19 mouse cellular contexts compared by ENCODE assay signal in the genomic region with DNA sequence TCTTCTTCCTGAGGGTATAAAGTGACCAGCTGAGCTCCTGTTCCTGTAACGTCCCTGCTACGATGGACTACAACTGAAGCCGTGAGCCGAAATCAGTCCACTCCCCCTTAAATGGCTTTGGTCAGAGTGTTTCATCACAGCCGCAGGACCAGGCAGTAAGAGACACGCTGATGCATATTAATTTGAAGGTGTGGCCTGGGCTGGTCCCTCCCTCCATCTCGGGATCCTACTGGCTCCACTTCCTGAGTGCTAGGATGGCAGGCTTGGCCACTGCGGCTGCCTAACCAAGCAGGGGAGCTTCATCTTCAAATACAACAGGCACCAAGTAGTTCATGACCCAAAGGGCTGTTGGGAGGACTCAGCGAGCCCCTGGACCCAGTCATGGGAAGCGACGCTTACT.
DNase-seq lines count a peak whose midpoint lies in the region; ATAC-seq and TF ChIP-seq lines count a peak whose summit lies in the region.
"Had no signal": no experiment of that assay in that cellular context is flagged by ENCODE, and none has a peak within 500 bp of the region (broad histone marks: within the 10 kb centered on the region; RNA-seq: fewer than 3 reads in every experiment).

No protein-coding gene starts in this region.

- peak overlapping the region; percentile 11; the same call in 1 of the 2 replicates for H3K4me2 ChIP-seq in heart, embryonic 13.5 days
- peak overlapping the region; percentile 14 for H3K4me2 ChIP-seq in midbrain, embryonic 12.5 days (replicated peaks)
- H3K4me2 ChIP-seq in midbrain, embryonic 16.5 days (ENCODE audit: low read length) = no peak overlapping the region
- no peak overlapping the region for H3K4me2 ChIP-seq in midbrain, embryonic 14.5 days (ENCODE audit: low read length)
- H3K4me2 ChIP-seq: liver, embryonic 11.5 days; neural tube, embryonic 13.5 days; stomach, embryonic 15.5 days had no signal

- H3K27ac ChIP-seq in heart, embryonic 13.5 days (replicated peaks) = no peak overlapping the region
- no peak overlapping the region for H3K27ac ChIP-seq in midbrain, embryonic 12.5 days (replicated peaks)
- no peak overlapping the region for H3K27ac ChIP-seq in midbrain, embryonic 16.5 days (ENCODE audit: low read length)
- no peak overlapping the region for H3K27ac ChIP-seq in midbrain, embryonic 14.5 days (replicated peaks; ENCODE audit: low read depth, low read length)
- H3K27ac ChIP-seq: neural tube, embryonic 13.5 days; stomach, embryonic 15.5 days had no signal

- ATAC-seq in heart, embryonic 13.5 days (ENCODE audit: extremely low read depth, insufficient number of reproducible peaks, low FRiP score, low TSS enrichment) = no peak
- ATAC-seq in midbrain, embryonic 12.5 days (ENCODE audit: low FRiP score, low read depth) = no peak
- no peak for ATAC-seq in midbrain, embryonic 16.5 days
- no peak for ATAC-seq in midbrain, embryonic 14.5 days (ENCODE audit: low FRiP score, low TSS enrichment)
- ATAC-seq: activated CD4-positive, CD25-positive, alpha-beta regulatory T cell, adult 4 months had no signal

- WGBS in heart, embryonic 13.5 days = 39% methylated on average over 11 of the region's 11 CpGs
- 44% methylated on average over 11 of the region's 11 CpGs for WGBS in midbrain, embryonic 12.5 days
- WGBS in midbrain, embryonic 16.5 days = 31% methylated on average over 11 of the region's 11 CpGs
- 40% methylated on average over 11 of the region's 11 CpGs for WGBS in midbrain, embryonic 14.5 days

- H3K4me3 ChIP-seq in heart, embryonic 13.5 days = no peak overlapping the region
- no peak overlapping the region for H3K4me3 ChIP-seq in midbrain, embryonic 12.5 days
- H3K4me3 ChIP-seq in midbrain, embryonic 16.5 days (ENCODE audit: low read depth, low read length) = no peak overlapping the region
- H3K4me3 ChIP-seq in midbrain, embryonic 14.5 days (replicated peaks; ENCODE audit: low read depth, low read length) = no peak overlapping the region
- H3K4me3 ChIP-seq: megakaryocyte, embryonic 14.5 days; neural tube, embryonic 13.5 days; stomach, embryonic 15.5 days had no signal

- TF ChIP-seq CTCF in brain, embryonic 14.5 days (IDR thresholded peaks at IDR 0.05; ENCODE audit: borderline replicate concordance, extremely low read depth, insufficient read depth, insufficient read length) = no peak

- no peaks in the 10 kb centered on the region for H3K9me3 ChIP-seq in heart, embryonic 13.5 days
- H3K9me3 ChIP-seq in midbrain, embryonic 12.5 days = no peaks in the 10 kb centered on the region
- H3K9me3 ChIP-seq in midbrain, embryonic 16.5 days (replicated peaks; ENCODE audit: control insufficient read depth, low read length, poor library complexity, severe bottlenecking) = no peaks in the 10 kb centered on the region
- H3K9me3 ChIP-seq in midbrain, embryonic 14.5 days (ENCODE audit: control insufficient read depth, low read length) = no peaks in the 10 kb centered on the region
- H3K9me3 ChIP-seq: neural tube, embryonic 13.5 days; stomach, embryonic 15.5 days had no signal

- no peaks in the 10 kb centered on the region for H3K4me1 ChIP-seq in heart, embryonic 13.5 days
- H3K4me1 ChIP-seq in midbrain, embryonic 12.5 days = 0 out of 2 replicates have a peak, but pooled peaks cover 5% of the 10 kb centered on the region
- H3K4me1 ChIP-seq in midbrain, embryonic 16.5 days (ENCODE audit: control insufficient read depth, insufficient read depth, low read length) = no peaks in the 10 kb centered on the region
- 0 out of 2 replicates have a peak, but pooled peaks cover 3% of the 10 kb centered on the region for H3K4me1 ChIP-seq in midbrain, embryonic 14.5 days (ENCODE audit: control insufficient read depth, insufficient read depth, low read length)
- H3K4me1 ChIP-seq: megakaryocyte, embryonic 14.5 days; stomach, embryonic 15.5 days had no signal

- H3K36me3 ChIP-seq in heart, embryonic 13.5 days = no peaks in the 10 kb centered on the region
- H3K36me3 ChIP-seq in midbrain, embryonic 12.5 days = no peaks in the 10 kb centered on the region
- no peaks in the 10 kb centered on the region for H3K36me3 ChIP-seq in midbrain, embryonic 16.5 days (ENCODE audit: control insufficient read depth, insufficient read depth, low read length)
- H3K36me3 ChIP-seq in midbrain, embryonic 14.5 days (ENCODE audit: control insufficient read depth, insufficient read depth, low read length) = no peaks in the 10 kb centered on the region
- H3K36me3 ChIP-seq: neural tube, embryonic 13.5 days; stomach, embryonic 15.5 days had no signal

- intact Hi-C loops in heart, postnatal 10 days (cut with DNase I) = no loop called here

- H3K27me3 ChIP-seq in heart, embryonic 13.5 days (replicated peaks) = peaks cover 28% of the 10 kb centered on the region
- peaks cover 6% of the 10 kb centered on the region; the same call in 1 of the 2 replicates for H3K27me3 ChIP-seq in midbrain, embryonic 12.5 days
- H3K27me3 ChIP-seq in midbrain, embryonic 16.5 days (ENCODE audit: control insufficient read depth, insufficient read depth, low read depth, low read length) = no peaks in the 10 kb centered on the region
- no peaks in the 10 kb centered on the region for H3K27me3 ChIP-seq in midbrain, embryonic 14.5 days (ENCODE audit: control insufficient read depth, insufficient read depth, low read length)
- H3K27me3 ChIP-seq: megakaryocyte, embryonic 14.5 days; neural tube, embryonic 13.5 days; stomach, embryonic 15.5 days had no signal

- H3K9ac ChIP-seq in heart, embryonic 13.5 days = no peak overlapping the region
- H3K9ac ChIP-seq in midbrain, embryonic 12.5 days (replicated peaks) = no peak overlapping the region
- H3K9ac ChIP-seq in midbrain, embryonic 16.5 days (ENCODE audit: low read depth, low read length) = no peak overlapping the region
- H3K9ac ChIP-seq in midbrain, embryonic 14.5 days (replicated peaks; ENCODE audit: low read length) = no peak overlapping the region
- H3K9ac ChIP-seq: neural tube, embryonic 13.5 days; stomach, embryonic 15.5 days had no signal

- no peak for DNase-seq in heart, postnatal 10 days
- DNase-seq in brain, embryonic 14.5 days (ENCODE audit: low read depth) = peak; percentile 25
- DNase-seq in midbrain, embryonic 14.5 days = peak; percentile 35
- DNase-seq in cerebellum, postnatal 14 days = no peak
- DNase-seq in urinary bladder, adult 18-20 months (ENCODE audit: low spot score in 2 of 2) = no peak
- DNase-seq: adrenal gland, postnatal 36 days; cerebellum, postnatal 36 days; gastrocnemius, postnatal 10 days; kidney, adult 11 months; kidney, postnatal 36 days; thymus, postnatal 25 days had no signal

- no peak for TF ChIP-seq POLR2A in brain, embryonic 14.5 days (IDR thresholded peaks at IDR 0.05; ENCODE audit: borderline replicate concordance, extremely low read depth, insufficient read depth, insufficient read length, poor library complexity, severe bottlenecking)

Comparison
In these comparisons a context has a peak if more than half of its experiments do, and no peak if none do; other contexts are left out.
1. H3K4me2 ChIP-seq: peak in heart, embryonic 13.5 days (single experiment) and midbrain, embryonic 12.5 days (single experiment); none in midbrain, embryonic 16.5 days (single experiment) and midbrain, embryonic 14.5 days (single experiment).
2. DNase-seq: peak in brain, embryonic 14.5 days (single experiment) and midbrain, embryonic 14.5 days (single experiment); none in heart, postnatal 10 days (0 of 2), cerebellum, postnatal 14 days (0 of 2) and urinary bladder, adult 18-20 months (0 of 2).